Mouse (Mus musculus): ENCODE results near the gene Galntl6.
A peak's percentile ranks its signal among the peaks of the same experiment; 100 is the strongest.

Gene Galntl6

GRCm38 (mm10) chr8:57958121-57958901 lies 954.1 kb downstream of the Galntl6 start:
- peak; percentile 71 for DNase-seq

GRCm38 (mm10) chr8:57955501-57955900 lies 956.9 kb downstream of the Galntl6 start:
- no peak for DNase-seq

GRCm38 (mm10) chr8:57941113-57941512 lies 971.3 kb downstream of the Galntl6 start:
- no peak for DNase-seq

GRCm38 (mm10) chr8:57939856-57940420 lies 972.5 kb downstream of the Galntl6 start:
- DNase-seq, result no peak

- DNase-seq, result peak; percentile 82
These were observed 973.1 kb downstream of the Galntl6 start for GRCm38 (mm10) chr8:57939177-57939855.

GRCm38 (mm10) chr8:57927074-57927473 lies 985.4 kb downstream of the Galntl6 start:
- DNase-seq, result no peak

GRCm38 (mm10) chr8:57923556-57923955 lies 988.9 kb downstream of the Galntl6 start:
- peak; percentile 46 for DNase-seq

GRCm38 (mm10) chr8:57923130-57923529 lies 989.3 kb downstream of the Galntl6 start:
- peak; percentile 10 for DNase-seq

- peak; percentile 10 for DNase-seq
These were observed 990.0 kb downstream of the Galntl6 start for GRCm38 (mm10) chr8:57922214-57923070.

GRCm38 (mm10) chr8:57920326-57920903 lies 992.0 kb downstream of the Galntl6 start:
- no peak for DNase-seq

GRCm38 (mm10) chr8:57918720-57919640 lies 993.5 kb downstream of the Galntl6 start:
- peak; percentile 54 for DNase-seq

- no peak for DNase-seq
These were observed 1019.1 kb downstream of the Galntl6 start for GRCm38 (mm10) chr8:57893360-57893759.

GRCm38 (mm10) chr8:57892115-57892514 lies 1020.3 kb downstream of the Galntl6 start:
- no peak for DNase-seq

- no peak for DNase-seq
These were observed 1022.3 kb downstream of the Galntl6 start for GRCm38 (mm10) chr8:57890159-57890558.

- no peak for DNase-seq
These were observed 1023.6 kb downstream of the Galntl6 start for GRCm38 (mm10) chr8:57888831-57889230.

- DNase-seq, result no peak
These were observed 1033.0 kb downstream of the Galntl6 start for GRCm38 (mm10) chr8:57879452-57879851.

GRCm38 (mm10) chr8:57849074-57849473 lies 1063.4 kb downstream of the Galntl6 start:
- DNase-seq, result no peak

GRCm38 (mm10) chr8:57843461-57843860 lies 1069.0 kb downstream of the Galntl6 start:
- DNase-seq, result no peak

- no peak for DNase-seq
These were observed 1069.7 kb downstream of the Galntl6 start for GRCm38 (mm10) chr8:57842462-57843391.

- DNase-seq, result no peak
These were observed 1071.0 kb downstream of the Galntl6 start for GRCm38 (mm10) chr8:57841446-57841845.
